Mouse (Mus musculus) granulocyte monocyte progenitor cell, adult 5-6 weeks (primary cell): ENCODE measurements around the gene Fyn. TPM values are rescaled to one million over a fixed set of nuclear protein-coding genes. Genes with fewer than 3 reads are reported as not detected.

Experiments
- ATAC-seq: replicated peaks from 2 replicates; pipeline ENCODE4 v1.8.0; 2016; ENCODE audit warnings: mild to moderate bottlenecking, moderate TSS enrichment, inconsistent platforms; ENCODE audit not compliant: poor library complexity, severe bottlenecking
- total RNA-seq, 2 experiments: library from RNA; stranded (forward) in 1 of 2; stranded (reverse) in 1 of 2; fragments of 200-712, 200-1000 nt in 1 of 2; fragments of >200 nt in 1 of 2; fragmentation: Nextera tagmentation in 1 of 2; gene quantifications; 2 replicates each; pipeline ENCODE4 v1.2.3; 2014 to 2017

Fyn gene
- total RNA-seq, 2 experiments from 2014 or later = 5.3 to 6.6 TPM

DNA sequence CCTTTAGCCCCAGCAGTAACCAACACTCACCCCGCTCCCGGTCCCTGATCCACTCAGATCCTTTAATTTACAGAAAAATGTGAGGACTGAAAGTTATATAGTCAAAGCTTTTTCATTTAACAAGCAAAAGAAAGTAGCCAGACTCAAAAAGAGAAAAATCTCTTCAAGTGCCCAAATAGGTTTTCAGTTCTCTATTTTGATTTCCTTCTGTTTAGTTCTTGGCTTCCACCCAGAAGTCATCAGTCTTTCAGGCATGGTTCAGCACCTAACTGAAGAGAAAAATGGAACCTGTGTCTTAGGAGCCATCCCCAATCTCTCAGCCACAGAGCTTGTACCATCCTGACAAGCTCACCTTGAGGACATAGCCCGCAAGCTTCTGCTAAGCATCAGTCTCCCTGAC, 124.4 kb downstream of the Fyn start:
- peak; percentile 25 for ATAC-seq

DNA sequence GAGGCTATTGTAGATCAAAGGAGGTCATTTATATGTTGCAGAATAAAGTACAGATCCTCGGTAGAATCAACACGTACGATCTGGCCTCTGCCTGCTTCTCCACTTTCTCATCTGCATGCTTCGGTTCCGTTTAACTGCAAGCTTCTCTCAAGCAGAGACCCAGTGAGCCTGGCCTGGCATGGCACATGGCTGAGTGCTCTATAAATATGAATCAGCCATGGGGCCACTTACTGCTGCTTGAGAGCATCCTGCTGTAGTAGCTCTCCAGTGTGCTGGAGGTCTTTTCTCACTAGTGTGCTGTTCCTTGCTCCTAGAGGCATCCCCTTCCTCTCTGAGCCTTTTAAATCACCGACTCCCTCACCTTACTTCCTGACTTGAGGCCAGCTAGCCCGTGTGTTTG, 130.0 kb downstream of the Fyn start:
- no peak for ATAC-seq

DNA sequence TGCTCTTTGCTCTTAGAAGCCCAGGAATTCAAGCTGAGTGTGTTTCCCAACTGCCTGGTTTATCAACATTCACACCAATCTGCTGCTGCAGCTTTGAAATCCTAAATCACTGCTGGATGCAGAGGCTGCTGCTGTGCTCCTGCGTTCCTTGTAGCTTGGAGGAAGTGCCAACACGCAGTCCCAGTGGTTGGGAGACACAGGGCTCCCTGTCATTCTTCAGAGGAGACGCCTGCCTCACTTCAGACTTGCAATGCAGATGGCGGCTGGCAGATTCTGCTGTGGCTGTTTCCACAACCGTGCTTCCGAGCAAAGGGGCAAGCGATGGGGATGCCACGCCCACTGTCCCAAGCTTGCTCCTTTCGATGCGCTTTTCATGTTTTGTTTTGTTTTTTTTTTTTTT, 132.9 kb downstream of the Fyn start:
- ATAC-seq = no peak

DNA sequence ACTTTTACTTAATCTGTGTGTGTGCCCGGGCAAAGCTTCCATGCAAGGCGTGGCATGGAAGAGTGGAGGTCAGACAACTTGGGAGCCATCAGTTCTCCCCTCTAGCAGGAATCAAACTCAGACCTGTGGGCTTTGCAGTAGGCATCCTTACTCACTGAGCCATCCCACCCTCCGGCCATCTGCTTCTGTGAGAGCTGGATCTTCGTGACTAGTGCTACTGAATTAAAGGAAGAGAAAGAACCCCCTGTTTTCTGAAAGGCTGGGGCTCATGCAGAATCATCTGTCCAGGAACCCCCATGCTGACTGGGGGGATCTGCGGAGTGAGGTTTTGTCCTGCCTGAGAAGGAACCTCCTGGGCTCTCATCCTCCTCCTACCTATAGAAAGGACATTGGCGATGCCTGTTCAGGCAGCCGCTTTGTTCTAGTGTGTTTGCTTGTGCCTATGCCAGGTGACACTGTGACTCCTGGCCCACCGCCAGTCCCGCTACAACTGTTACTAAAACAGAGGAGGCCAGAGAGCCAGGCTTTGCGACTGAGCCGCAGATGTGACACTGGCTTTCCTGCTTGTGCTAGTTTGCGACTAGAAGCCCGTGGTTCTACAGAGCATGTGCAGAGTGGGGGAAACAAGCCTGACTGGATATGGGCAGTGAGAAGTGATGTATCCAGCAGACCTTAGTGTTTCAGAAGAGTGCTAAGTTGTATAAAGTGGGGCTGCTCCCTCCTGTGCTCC, 133.5 kb downstream of the Fyn start:
- no peak for ATAC-seq

DNA sequence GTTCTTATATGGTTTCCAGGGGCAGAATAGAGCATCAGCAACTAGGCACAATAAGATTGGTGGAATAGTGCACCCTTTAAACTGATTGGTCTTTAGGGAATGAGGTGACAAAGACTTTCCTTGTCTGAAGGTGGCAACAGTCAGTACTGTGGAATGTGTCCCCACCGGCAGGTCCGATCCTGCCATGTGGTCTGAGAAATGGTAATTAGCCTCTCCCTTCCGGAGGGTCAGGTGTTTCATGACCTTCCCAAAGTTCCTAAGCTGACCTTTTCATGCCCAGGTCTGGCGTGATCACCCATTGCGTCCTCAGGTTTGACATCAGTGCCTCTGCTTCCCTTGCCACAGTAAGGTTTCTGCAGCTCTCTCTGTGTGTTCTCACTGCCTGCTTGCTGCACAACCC, 134.7 kb downstream of the Fyn start:
- ATAC-seq = no peak

DNA sequence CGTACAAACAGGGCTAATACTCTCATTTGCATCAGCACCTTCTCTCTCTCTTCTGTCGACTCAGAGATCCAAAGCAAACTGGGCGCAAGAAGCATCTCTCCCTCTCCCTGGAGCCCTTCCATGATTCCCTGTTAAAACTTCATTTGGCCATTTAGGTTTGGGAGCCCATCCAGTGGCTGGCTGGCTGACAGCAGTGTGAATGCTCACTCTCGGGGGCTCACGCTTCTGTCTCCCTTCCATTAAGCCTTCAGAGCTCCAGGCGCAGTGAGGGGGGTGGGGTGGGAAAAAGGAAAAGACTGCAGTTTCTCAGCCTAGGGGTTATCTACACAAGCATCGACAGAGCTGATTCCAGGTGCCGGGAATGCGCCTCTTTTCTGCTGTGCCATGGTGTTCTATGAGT, 136.4 kb downstream of the Fyn start:
- no peak for ATAC-seq

DNA sequence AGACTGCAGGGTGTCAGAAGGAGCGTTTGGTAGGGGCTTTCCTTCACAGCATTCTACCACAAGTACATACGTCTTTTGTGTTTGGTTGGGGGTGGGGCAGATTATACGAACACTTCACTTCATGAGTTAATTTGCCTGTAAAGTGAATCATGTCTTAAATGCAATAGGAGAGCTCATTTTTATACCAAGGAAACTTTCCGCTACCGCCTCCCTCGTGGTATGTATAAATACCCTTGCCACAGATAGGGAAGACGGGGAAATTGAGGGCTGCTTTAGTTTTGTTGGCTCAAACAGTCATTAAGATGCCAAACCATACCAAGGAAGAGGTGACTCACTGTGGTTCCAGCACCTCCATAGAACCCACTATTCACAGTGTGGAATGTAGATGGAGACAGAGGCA, 137.0 kb downstream of the Fyn start:
- ATAC-seq = no peak

DNA sequence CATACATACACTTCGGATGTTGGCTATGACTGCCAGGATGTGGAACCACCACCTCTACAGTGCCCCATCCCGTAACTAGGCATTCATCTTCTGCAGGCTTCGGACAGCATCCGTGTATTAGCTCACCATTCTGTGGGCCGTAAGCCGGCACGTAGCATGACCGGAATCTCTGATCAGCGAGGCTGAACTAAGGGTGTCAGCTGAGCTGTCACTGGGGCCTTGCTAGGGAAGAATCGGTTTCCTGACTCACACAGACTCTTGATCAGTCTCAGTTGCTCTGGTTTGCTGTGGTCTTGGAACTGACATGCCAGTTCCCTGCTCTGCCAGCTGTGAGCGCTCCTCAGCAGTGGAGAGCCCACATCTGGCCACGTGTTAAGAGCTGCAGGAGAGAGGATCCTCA, 137.7 kb downstream of the Fyn start:
- ATAC-seq = no peak

DNA sequence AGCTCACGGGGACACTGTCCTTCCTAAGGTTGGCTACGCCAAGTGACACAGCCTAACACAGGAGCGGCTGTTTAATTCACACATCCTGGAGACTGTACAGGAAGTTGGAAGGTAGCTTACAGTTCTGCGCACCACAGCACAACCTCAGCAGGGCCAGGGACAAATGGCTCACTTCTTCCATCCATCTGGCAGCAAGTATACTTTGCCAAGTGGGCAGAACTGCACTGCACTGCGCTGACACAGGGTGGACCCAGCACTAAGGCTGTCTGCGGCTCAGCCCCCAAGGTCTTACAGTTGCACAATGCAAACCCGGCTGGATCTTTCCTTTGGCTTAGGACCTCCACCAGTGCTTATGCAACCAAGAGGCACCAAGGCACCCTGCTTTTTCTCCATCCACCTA, 138.2 kb downstream of the Fyn start:
- peak; percentile 66 for ATAC-seq

DNA sequence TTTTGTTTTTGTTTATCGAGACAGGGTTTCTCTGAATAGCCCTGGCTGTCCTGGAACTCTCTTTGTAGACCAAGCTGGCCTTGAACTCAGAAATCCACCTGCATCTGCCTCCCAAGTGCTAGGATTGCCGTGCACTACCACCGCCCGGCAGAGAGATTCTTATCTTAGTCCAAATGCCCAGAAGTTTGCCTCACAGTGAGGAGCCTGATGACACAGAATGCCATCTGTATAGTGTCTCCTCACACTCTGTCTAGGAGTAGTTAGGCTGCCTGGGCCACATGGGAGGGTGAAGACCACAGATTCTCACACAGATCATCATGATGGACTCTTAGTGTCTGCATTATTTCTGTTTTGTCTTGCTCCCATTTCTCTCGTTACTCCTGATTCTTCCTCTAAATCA, 140.1 kb downstream of the Fyn start:
- ATAC-seq = no peak

DNA sequence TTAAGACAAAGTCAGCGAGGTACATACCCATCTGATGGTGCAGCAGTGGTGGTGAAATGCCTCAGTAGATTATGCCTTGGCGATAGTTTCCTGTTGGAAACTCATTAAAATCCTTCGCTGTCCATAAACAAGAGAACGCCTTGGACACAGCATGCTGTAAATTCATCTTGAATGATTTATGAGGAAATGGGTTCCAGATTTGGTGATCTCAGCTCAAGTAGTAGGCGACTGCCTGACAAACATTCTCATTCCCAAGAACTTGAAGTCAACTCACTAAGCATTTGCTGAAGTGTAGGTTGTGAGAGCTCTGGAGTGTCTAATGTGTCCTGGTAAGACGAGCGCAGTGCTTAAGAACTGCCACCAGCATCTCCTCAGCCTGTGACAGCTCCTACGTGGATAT, 141.3 kb downstream of the Fyn start:
- ATAC-seq = no peak

DNA sequence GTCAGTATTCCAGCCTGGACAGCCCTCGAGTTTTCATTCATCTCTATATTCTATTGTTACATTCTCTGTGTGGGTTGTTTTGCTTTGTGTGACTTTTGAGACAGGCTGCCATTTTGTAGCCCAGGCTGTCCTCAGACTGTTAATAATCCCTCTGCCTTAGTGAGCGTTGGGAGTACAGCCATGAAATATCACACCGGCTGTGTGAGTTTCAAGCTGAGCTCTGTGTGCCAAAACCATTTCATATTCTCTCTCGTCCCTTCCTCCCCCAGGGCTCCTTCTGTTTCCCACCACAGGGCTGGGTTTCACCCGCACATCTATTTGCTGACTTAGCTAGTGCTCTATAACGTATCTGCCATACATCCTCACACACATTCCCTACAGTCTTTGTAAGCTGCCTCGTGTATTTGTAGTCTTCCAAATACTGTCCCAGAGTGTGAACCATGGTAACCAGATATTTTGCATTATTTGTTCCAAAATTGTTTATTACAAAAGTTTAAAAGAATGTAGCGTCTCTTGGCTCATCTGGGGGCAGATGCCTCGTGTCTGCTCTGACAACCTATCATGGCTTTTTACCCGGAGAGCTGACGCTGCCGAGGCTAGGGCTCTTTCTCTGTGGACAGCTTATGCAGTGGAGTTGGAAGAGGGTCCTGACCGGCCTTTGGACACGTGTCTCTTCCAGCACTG, 144.1 kb downstream of the Fyn start:
- ATAC-seq = no peak

DNA sequence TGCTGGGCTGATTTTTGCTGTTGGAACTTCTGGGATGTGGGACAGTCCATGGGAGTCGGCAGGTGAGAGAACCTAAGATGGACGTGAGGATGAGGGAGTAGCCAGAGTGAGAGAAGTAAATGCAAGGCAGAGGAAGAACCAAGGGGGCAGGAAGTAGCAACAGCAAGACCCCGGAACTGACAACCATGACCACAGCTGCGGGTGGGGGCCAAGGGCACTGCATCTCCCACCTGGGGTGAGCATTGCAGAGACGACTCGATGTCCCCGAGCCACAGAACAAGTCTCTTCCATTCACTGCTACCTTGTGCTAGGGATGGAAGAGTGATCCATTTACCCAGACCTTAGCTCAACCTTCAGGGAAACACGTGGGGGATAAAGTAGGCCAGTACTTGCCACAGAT, 146.3 kb downstream of the Fyn start:
- no peak for ATAC-seq

DNA sequence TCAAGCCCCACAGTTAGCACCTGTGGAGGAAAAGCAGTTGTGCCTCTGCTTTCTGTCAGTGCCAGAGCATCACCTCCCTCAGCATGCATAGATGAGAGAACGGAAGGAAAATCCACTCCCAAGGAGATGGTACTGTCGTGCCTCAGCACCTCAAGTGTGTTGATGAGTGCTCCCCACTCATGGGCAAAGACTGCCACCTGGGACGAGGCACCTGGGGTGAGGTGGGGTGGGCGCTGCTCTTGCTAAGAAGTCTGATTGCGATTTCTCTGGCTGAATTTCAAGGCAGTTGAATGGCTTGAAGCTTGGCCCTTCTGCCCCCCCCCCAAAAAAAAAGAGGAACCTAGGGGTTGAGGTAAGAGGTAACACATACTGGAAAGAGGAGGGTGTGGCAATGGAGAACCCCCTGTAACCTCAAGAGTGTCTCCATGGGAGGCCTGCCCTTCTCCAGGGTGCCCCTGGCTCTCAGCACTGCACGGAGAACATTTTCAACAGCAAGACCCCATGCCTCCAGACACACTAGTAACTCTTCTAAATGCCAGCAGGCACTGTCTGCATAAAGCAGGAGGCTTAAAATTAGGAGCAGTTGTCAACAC, 148.0 kb downstream of the Fyn start:
- peak; percentile 73 for ATAC-seq

DNA sequence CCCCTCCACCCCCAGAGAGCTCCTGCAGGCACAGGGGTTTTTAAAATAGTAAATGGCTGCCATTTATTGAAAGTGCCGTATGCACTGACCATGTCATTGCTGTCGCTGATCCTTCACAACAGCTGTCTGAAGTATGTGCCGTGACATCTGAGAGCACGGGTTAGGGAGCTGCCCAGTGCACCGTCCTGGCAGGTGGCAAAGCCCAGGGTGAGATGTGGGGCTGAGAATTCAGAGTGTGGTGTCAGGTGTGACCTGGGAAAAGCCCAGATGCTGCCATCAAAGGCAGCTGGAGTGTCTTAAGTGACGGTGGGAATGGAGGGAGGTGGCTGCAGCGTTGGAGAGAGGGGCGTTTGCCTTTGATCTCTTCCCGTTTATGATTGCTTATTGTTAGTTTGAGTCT, 148.7 kb downstream of the Fyn start:
- no peak for ATAC-seq

DNA sequence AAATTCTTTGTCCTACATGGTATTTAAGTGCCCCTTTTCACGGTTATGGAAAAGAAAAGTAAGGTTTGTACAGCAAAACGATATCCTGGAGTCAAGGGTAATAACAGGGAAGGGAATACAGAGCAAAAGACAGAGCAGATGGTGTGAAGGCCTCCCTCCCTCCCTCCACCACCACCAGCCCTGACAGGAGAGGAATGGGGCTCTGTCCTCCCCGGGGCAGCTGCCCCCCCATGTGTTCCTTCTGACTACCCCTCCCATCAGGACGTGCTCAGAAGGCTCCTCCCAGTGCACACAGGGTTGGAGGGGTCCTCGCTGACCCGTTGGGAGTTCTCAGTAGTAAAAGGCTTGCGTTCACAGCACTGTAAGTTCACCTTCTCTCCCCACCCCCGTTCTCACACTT, 149.6 kb downstream of the Fyn start:
- no peak for ATAC-seq

DNA sequence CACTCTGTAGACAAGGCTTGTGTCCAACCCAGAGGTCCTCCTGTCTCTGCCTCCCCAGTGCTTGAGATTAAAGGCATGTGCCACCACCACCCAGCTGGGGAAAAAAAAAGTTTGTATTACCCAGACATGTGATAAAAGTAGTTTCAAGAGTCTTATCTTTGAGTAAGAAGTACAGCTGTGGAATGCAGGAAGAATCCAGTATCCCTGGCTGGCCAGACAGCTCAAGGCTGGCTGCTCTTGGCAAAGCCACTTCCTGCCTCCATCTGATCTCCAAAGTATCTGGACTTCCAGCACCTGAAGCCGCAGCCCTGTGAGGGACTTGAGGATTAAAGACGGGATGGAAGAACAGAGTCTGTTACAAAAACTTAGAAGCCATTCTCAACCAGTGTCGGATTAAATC, 150.2 kb downstream of the Fyn start:
- ATAC-seq = no peak

DNA sequence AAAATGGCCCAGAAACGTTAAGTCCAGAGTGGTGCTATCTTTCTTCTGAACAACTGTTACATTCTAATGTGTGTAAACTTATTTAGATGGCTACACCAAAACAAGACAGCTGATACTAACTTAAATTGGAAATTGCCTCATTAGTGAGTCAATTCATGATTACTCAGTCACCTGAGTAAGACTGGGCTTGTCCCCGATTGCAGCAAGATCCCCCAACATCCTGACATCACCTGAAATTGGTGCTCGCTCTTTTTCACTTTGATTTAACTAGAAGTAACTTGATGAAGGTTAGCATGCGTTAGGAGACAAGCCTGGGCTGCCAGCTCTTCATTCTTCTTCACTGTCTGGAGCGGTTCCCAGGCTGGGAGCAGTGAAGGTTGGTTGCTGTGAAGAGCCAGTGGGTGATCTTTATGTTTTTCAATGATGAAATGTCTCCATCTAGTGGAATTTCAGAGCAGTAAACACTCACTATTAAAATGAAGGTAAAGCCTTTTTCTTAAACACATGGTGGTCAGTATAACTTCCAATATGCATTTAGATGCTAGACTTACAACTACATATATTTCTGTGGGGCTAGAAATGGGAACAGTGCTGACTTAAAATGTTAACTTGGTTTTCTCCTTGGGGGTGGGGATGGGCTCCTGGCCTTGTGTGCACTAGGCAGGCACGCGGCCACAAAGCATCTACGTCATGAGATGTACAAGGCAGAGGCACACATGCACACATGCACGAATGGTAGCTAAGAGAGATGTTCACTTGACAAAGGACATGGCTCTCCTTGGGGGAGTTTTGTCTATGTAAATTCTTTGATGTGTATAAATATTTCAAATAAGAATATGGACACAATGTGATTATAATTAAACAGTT, 151.7 kb downstream of the Fyn start:
- ATAC-seq = peak; percentile 71

DNA sequence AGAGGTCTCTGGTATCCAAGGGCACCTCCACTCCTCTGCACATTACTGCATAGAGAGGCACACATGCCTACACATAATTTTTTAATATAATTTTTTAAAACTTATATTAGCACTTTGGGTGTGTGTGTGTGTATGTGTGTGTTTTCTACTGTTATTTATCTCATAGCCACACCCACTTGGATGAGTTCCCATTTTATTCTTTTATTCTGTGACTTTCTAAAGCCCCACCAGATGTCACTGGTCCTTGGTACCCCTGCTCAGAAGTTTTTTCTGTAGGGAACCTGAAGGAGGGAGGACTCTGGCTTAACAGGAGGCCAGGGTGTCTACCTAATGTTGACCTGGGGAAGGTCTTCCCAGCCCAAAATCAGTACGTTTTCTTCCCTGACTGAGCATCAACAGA, 152.7 kb downstream of the Fyn start:
- no peak for ATAC-seq

DNA sequence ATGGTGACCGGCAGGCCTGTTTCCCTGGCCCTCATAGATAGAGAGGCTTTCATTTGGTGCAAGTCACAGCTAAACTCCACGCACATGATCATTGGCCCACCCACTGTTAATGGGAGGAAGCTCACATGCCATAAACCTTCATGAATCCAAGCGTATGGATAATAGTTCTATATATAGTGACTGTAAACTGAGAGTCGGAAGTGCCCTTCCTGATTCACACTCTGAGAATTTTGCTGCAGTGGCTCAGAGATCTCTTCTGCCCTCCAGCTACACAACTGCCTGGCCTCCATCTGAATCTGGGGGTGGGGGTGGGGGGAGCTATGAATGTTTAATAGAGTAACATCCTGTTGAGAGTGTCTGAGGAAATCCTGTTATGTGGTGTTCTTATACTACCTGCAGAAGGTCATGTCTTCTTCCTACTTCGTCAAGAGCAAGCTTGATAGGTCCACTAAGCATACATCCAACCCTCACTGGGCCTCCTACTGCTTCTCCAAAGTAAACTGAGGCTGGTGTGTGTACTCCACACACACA, 153.3 kb downstream of the Fyn start:
- ATAC-seq = no peak
